Mouse (Mus musculus) C2C12 (cell line): Measurements from ENCODE around the gene Cd9. TPM values are rescaled to one million over a fixed set of nuclear protein-coding genes. Genes with fewer than 3 reads are reported as not detected.

Experiments
- H3K27me3 ChIP-seq: one replicate; pipeline ENCODE4 v1.6.1; 2011; ENCODE audit not compliant: control insufficient read depth, insufficient read depth, insufficient read length
- H3K36me3 ChIP-seq: one replicate; pipeline ENCODE4 v1.6.1; 2011; ENCODE audit not compliant: control insufficient read depth, insufficient read depth
- H3K4me3 ChIP-seq: one replicate; pipeline ENCODE4 v1.5.1; 2011; ENCODE audit warnings: mild to moderate bottlenecking, control low read depth; ENCODE audit not compliant: poor library complexity, insufficient read depth, severe bottlenecking
- H3K79me2 ChIP-seq: one replicate; pipeline ENCODE4 v1.6.1; 2011; ENCODE audit not compliant: control insufficient read depth, insufficient read depth
- H3K79me3 ChIP-seq: one replicate; pipeline ENCODE4 v1.6.1; 2011; ENCODE audit warnings: low read depth, control low read depth
- H3ac ChIP-seq: one replicate; pipeline ENCODE3; 2011; ENCODE audit warnings: low read depth; ENCODE audit not compliant: control insufficient read depth, insufficient read length
- CEBPB ChIP-seq: IDR thresholded peaks from one replicate; pipeline ENCODE4 v1.6.1; 2011; ENCODE audit warnings: low read depth, mild to moderate bottlenecking, control low read depth, moderate library complexity
- CTCF ChIP-seq: IDR thresholded peaks from one replicate; pipeline ENCODE4 v1.5.1; 2011; ENCODE audit not compliant: control insufficient read depth, insufficient read depth, insufficient read length
- FOSL1 ChIP-seq: IDR thresholded peaks from one replicate; pipeline ENCODE4 v1.8.0; 2011; ENCODE audit warnings: mild to moderate bottlenecking, low read length; ENCODE audit not compliant: poor library complexity, insufficient read depth, severe bottlenecking
- MAX ChIP-seq: IDR thresholded peaks from one replicate; pipeline ENCODE4 v1.6.1; 2011; ENCODE audit warnings: mild to moderate bottlenecking, control low read depth
- MYOD1 ChIP-seq: IDR thresholded peaks from one replicate; pipeline ENCODE4 v1.6.1; 2011; ENCODE audit warnings: low read depth; ENCODE audit not compliant: control insufficient read depth, insufficient read length
- MYOG ChIP-seq: IDR thresholded peaks from one replicate; pipeline ENCODE4 v1.6.1; 2011; ENCODE audit not compliant: control insufficient read depth, insufficient read length; ENCODE audit errors: extremely low read depth
- USF1 ChIP-seq: IDR thresholded peaks from one replicate; pipeline ENCODE4 v1.6.1; 2011; ENCODE audit warnings: low read depth, mild to moderate bottlenecking, control low read depth, moderate library complexity
- polyA plus RNA-seq: library from polyadenylated mRNA; unstranded; fragments of >200 nt; fragmentation: generic; extraction: Trizol; gene quantifications from one replicate; pipeline ENCODE4 v1.2.1, GENCODE M21; 2012; ENCODE audit warnings: missing spikeins

Cd9 gene
- polyA plus RNA-seq, 1 experiment, result 236 TPM

GRCm38 (mm10) chr6:125462312-125462711, 32.3 kb downstream of the Cd9 start:
- peaks cover 81% of the 10 kb centered on the region for H3K36me3 ChIP-seq
- H3K4me3 ChIP-seq, result no peak overlapping the region
- H3K79me3 ChIP-seq, result peaks cover 9% of the 10 kb centered on the region
- H3K27me3 ChIP-seq, result no peaks in the 10 kb centered on the region
- peaks cover 18% of the 10 kb centered on the region for H3K79me2 ChIP-seq
- H3ac ChIP-seq, result no peak overlapping the region
- no peak for TF ChIP-seq FOSL1
- TF ChIP-seq CEBPB, result no peak

- Histone ChIP-seq H3K27me3 (no peaks in the 10 kb centered on the region), H3K36me3 (peaks cover 81% of the 10 kb centered on the region), H3K79me2 (peaks cover 13% of the 10 kb centered on the region), H3K4me3 (no peak overlapping the region), H3K79me3 (peaks cover 6% of the 10 kb centered on the region), H3ac (no peak overlapping the region)
- TF ChIP-seq FOSL1, result no peak
- TF ChIP-seq CEBPB, result no peak
- TF ChIP-seq MYOD1, result no peak
- no peak for TF ChIP-seq MAX
- TF ChIP-seq MYOG, result no peak
- TF ChIP-seq CTCF, result no peak
- no peak for TF ChIP-seq USF1
These were observed 32.8 kb downstream of the Cd9 start for GRCm38 (mm10) chr6:125461788-125462187.

GRCm38 (mm10) chr6:125461325-125461724, 33.3 kb downstream of the Cd9 start:
- Histone ChIP-seq H3K36me3 (peaks cover 79% of the 10 kb centered on the region), H3K79me3 (peaks cover 6% of the 10 kb centered on the region), H3K27me3 (no peaks in the 10 kb centered on the region), H3K79me2 (peaks cover 10% of the 10 kb centered on the region), H3K4me3 (no peak overlapping the region), H3ac (no peak overlapping the region)
- TF ChIP-seq MAX, result no peak
- no peak for TF ChIP-seq CEBPB
- TF ChIP-seq FOSL1, result no peak
- no peak for TF ChIP-seq CTCF

GRCm38 (mm10) chr6:125460589-125460988, 34.0 kb downstream of the Cd9 start:
- no peak for TF ChIP-seq FOSL1
- TF ChIP-seq USF1, result no peak
- no peak for TF ChIP-seq MYOG
- no peak for TF ChIP-seq MYOD1
- TF ChIP-seq CEBPB, result no peak
- no peak for TF ChIP-seq MAX
- TF ChIP-seq CTCF, result no peak
- Histone ChIP-seq H3K36me3 (peaks cover 71% of the 10 kb centered on the region), H3K79me3 (peaks cover 2% of the 10 kb centered on the region), H3K4me3 (no peak overlapping the region), H3K79me2 (peaks cover 3% of the 10 kb centered on the region), H3ac (no peak overlapping the region), H3K27me3 (no peaks in the 10 kb centered on the region)

- Histone ChIP-seq H3K79me2 (no peaks in the 10 kb centered on the region), H3K4me3 (no peak overlapping the region), H3K27me3 (no peaks in the 10 kb centered on the region), H3K79me3 (peaks cover under 1% of the 10 kb centered on the region), H3K36me3 (peaks cover 68% of the 10 kb centered on the region), H3ac (no peak overlapping the region)
- no peak for TF ChIP-seq USF1
- TF ChIP-seq CEBPB, result no peak
- TF ChIP-seq FOSL1, result no peak
- TF ChIP-seq CTCF, result no peak
These were observed 34.7 kb downstream of the Cd9 start for GRCm38 (mm10) chr6:125459903-125460302.

GRCm38 (mm10) chr6:125455806-125456520, 38.6 kb downstream of the Cd9 start:
- H3K36me3 ChIP-seq, result peaks cover 33% of the 10 kb centered on the region
- no peaks in the 10 kb centered on the region for H3K79me2 ChIP-seq
- H3K4me3 ChIP-seq, result no peak overlapping the region
- H3ac ChIP-seq, result no peak overlapping the region
- no peaks in the 10 kb centered on the region for H3K79me3 ChIP-seq
- H3K27me3 ChIP-seq, result no peaks in the 10 kb centered on the region
- TF ChIP-seq MYOG (no peak), CEBPB (no peak), MAX (no peak), USF1 (no peak), MYOD1 (no peak), CTCF (no peak), FOSL1 (no peak)
